Mouse (Mus musculus): ENCODE data around the gene Arhgap35. TPM values are rescaled to one million over a fixed set of nuclear protein-coding genes. Genes with fewer than 3 reads are reported as not detected.

Arhgap35 gene
- polyA plus RNA-seq, 1 experiment from 2014 or later, result 16.8 TPM

DNA sequence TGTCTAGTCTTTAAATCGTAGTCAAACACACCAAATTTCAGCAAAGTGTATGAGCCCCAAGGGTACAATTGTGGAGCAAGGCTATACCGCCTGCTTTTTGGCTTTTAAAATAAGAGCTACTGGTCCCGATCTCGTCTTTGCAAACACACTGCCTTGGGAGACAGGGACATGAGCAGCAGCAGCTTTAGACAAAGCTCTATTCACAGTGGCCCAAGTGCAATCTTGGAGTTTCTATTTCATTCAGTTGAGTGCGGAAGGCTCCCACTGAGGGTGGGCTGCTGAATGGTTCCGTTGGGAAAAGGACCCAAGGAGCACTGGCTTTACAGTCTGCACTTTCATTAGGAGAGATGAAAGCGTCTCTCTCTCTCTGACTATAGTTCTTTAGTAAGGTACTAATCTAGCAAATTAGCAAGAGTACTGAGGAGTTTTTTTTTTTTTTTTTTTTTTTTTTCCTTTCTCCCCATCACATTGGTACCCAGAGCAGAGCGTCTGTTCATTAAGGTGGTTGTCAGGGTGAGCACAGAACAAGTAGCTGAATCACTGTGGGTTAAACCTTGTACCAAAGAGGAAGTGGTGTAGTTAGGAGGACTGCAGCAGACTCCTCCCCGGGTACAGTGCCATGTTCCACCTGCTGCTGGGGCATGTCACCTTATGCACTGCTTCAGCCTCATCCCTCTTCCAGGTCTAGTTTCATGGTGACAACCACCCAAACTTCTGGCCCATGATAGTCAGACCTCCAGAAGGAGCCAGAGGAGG lies 56.8 kb downstream of the Arhgap35 start:
- no peak for ATAC-seq (ENCODE audit: insufficient number of reproducible peaks, low FRiP score, low TSS enrichment, low read depth)
- H3K4me1 ChIP-seq, result peaks cover 36% of the 10 kb centered on the region; the same call in 1 of the 2 replicates
- no peaks in the 10 kb centered on the region for H3K27me3 ChIP-seq
- no peaks in the 10 kb centered on the region for H3K9me3 ChIP-seq (replicated peaks)
- no peak overlapping the region for H3K4me3 ChIP-seq (replicated peaks)
- peaks cover 21% of the 10 kb centered on the region for H3K36me3 ChIP-seq
- H3K9ac ChIP-seq, result no peak overlapping the region
- WGBS, result 51% methylated on average over 9 of the region's 9 CpGs
- no peak overlapping the region for H3K27ac ChIP-seq (replicated peaks)
- no peak overlapping the region for H3K4me2 ChIP-seq (replicated peaks)

DNA sequence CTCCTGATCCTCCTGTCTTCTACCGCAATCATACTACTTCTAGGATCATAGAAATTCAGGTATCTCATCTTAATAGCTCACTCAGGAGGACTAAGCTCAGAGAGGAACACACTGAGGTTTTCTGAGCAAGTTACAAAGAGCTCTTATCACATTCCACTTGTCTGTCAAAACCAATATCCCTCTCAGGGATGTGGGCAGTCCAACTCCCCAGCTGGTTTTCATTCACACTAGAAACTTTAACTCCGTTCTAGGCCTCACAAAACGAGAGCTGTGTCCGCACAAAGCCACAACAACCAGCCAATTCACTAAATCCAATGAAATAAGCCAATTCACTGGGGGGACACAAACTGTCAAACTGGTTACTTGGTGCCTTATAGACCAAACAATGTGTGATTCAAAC lies 57.5 kb downstream of the Arhgap35 start:
- H3K27me3 ChIP-seq, result no peaks in the 10 kb centered on the region
- no peak overlapping the region for H3K9ac ChIP-seq
- H3K36me3 ChIP-seq, result peaks cover 14% of the 10 kb centered on the region
- no peak overlapping the region for H3K4me3 ChIP-seq (replicated peaks)
- H3K27ac ChIP-seq (replicated peaks), result no peak overlapping the region
- ATAC-seq (ENCODE audit: insufficient number of reproducible peaks, low FRiP score, low TSS enrichment, low read depth), result no peak
- H3K9me3 ChIP-seq (replicated peaks), result no peaks in the 10 kb centered on the region
- H3K4me1 ChIP-seq, result peaks cover 36% of the 10 kb centered on the region; the same call in 1 of the 2 replicates
- WGBS, result 37% methylated on average over 4 of the region's 4 CpGs
- no peak overlapping the region for H3K4me2 ChIP-seq (replicated peaks)

DNA sequence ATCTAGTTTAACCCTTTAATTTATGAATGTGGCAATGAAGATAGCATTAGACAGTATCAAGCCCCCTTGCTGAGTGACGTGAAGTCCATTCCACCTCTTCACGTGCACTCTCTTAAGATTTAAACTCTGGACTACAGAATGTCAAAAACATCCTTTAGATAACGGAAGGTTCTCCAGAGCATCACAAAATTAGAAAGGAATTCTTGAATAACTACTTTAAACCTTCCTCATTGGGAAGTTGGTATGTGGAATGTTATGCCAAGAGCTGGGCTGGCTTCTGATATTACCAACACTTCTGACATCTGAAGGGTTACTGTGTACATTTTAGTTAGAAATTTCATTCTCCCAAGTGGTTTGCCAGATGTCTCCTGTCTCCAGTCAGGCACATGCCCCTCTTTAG lies 60.6 kb downstream of the Arhgap35 start:
- peaks cover 33% of the 10 kb centered on the region; the same call in 1 of the 2 replicates for H3K4me1 ChIP-seq
- ATAC-seq (ENCODE audit: insufficient number of reproducible peaks, low FRiP score, low TSS enrichment, low read depth), result no peak
- H3K4me2 ChIP-seq (replicated peaks), result no peak overlapping the region
- H3K27ac ChIP-seq (replicated peaks), result no peak overlapping the region
- no peak overlapping the region for H3K9ac ChIP-seq
- no peaks in the 10 kb centered on the region for H3K27me3 ChIP-seq
- no peaks in the 10 kb centered on the region; the same call in 1 of the 2 replicates for H3K36me3 ChIP-seq
- no peaks in the 10 kb centered on the region for H3K9me3 ChIP-seq (replicated peaks)
- H3K4me3 ChIP-seq (replicated peaks), result no peak overlapping the region
- WGBS, result 69% methylated on average over 3 of the region's 3 CpGs

DNA sequence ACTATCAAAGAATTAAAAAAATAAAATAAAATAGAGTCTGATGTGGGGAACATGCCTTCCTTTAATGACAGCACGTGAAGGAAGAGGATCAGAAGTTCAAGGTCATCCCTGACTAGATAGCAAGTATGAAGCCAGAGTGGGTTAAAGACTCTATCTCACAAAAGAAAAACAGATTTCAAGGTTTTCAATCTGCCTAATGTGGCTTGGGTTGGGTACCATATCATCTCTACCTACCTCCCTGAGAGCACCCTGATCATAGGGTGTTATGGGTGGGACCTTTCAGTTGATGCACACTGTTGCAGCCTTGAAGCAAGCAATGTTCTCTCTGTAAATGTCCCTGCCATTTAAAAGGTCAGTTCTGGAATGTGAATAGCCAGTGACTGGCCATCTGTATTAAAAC lies 63.2 kb downstream of the Arhgap35 start:
- Histone ChIP-seq H3K27ac (replicated peaks) (no peak overlapping the region), H3K4me2 (replicated peaks) (no peak overlapping the region), H3K4me3 (replicated peaks) (no peak overlapping the region), H3K9ac (no peak overlapping the region), H3K36me3 (peaks cover 15% of the 10 kb centered on the region; the same call in 1 of the 2 replicates), H3K4me1 (0 out of 2 replicates have a peak, but pooled peaks cover 14% of the 10 kb centered on the region), H3K27me3 (no peaks in the 10 kb centered on the region), H3K9me3 (replicated peaks) (no peaks in the 10 kb centered on the region)
- ATAC-seq (ENCODE audit: insufficient number of reproducible peaks, low FRiP score, low TSS enrichment, low read depth), result no peak
- 88% methylated on average over 1 of the region's 1 CpGs for WGBS

DNA sequence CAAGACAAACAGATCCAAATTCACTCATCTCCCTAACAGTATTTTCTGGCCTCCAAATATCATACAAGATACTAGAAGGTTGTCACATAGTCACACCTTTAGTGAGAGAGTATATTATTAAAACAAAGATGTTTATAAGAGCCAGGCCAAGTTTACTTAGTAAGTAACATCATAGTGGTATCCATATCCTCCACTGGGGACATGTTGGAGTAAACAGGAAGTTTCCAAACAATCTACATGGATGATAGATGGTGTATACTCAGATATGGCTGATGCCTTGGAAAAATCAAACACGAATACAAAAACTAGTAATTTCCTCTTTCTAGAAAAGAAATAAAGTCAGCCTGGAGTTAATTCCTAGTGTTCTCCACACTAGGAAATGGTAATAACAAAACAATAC lies 65.5 kb downstream of the Arhgap35 start:
- H3K4me1 ChIP-seq, result 0 out of 2 replicates have a peak, but pooled peaks cover under 1% of the 10 kb centered on the region
- no peak overlapping the region for H3K27ac ChIP-seq (replicated peaks)
- peaks cover 22% of the 10 kb centered on the region; the same call in 1 of the 2 replicates for H3K36me3 ChIP-seq
- H3K9me3 ChIP-seq (replicated peaks), result no peaks in the 10 kb centered on the region
- no peak overlapping the region for H3K4me3 ChIP-seq (replicated peaks)
- no peaks in the 10 kb centered on the region for H3K27me3 ChIP-seq
- no peak for ATAC-seq (ENCODE audit: insufficient number of reproducible peaks, low FRiP score, low TSS enrichment, low read depth)
- H3K4me2 ChIP-seq (replicated peaks), result no peak overlapping the region
- H3K9ac ChIP-seq, result no peak overlapping the region
- 88% methylated on average over 1 of the region's 1 CpGs for WGBS

DNA sequence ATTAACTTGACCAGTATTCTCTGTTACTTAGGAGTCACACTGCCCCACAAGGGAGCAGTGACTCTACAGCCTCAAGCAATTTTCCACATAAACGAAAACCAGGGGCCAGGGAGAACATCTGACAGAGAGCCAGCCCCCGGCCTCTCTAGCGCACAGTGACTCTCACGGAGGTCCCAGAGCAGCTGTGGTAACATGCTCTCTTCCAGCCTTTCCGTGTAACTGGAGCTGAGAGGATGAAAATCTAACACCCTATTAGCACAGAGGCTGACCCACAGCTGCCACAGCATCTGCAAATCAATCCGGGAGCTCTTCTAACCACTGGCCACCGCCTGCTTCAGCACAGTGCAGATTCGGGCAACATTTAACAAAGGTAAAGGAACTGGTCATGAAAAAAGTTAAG lies 70.0 kb downstream of the Arhgap35 start:
- Histone ChIP-seq H3K36me3 (peaks cover 24% of the 10 kb centered on the region), H3K4me1 (no peaks in the 10 kb centered on the region), H3K27ac (replicated peaks) (no peak overlapping the region), H3K4me2 (replicated peaks) (no peak overlapping the region), H3K9me3 (replicated peaks) (no peaks in the 10 kb centered on the region), H3K9ac (no peak overlapping the region), H3K27me3 (no peaks in the 10 kb centered on the region), H3K4me3 (replicated peaks) (no peak overlapping the region)
- 36% methylated on average over 8 of the region's 8 CpGs for WGBS
- no peak for ATAC-seq (ENCODE audit: insufficient number of reproducible peaks, low FRiP score, low TSS enrichment, low read depth)

DNA sequence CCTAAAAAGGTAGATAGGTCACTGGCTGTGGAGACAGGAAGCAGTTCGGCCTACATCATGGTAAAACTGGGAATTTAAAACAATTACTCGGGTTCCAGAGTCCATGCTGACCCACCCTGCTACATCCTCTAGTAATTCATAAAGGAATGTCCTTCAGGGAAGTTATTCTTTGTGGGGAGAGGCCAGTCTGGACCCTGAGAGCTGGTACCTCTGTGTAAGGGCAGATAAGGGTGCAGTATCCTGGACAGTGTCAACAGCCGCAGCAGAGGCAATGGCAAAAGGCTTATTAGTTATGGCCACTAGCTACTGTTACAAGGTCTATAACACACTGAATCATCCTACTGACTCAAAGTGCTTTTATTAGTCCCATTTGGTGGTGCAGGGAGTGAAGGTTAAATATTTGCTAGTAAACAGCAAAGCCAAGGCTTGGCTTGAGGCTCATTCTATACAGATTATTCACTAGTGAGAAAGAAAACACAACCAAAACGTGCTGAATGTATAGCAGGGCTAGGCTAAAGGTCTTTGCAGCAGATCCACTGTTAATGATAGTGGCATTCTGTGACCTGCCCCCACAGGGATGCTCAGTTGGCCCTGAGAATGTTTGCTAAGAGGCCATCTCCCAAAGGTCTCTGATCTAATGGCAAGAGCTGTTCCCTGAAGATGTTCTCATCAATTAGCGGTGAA lies 77.4 kb downstream of the Arhgap35 start:
- no peak for ATAC-seq (ENCODE audit: insufficient number of reproducible peaks, low FRiP score, low TSS enrichment, low read depth)
- no peak overlapping the region for H3K9ac ChIP-seq
- WGBS, result 87% methylated on average over 5 of the region's 5 CpGs
- peaks cover 34% of the 10 kb centered on the region for H3K36me3 ChIP-seq
- H3K4me3 ChIP-seq (replicated peaks), result no peak overlapping the region
- no peak overlapping the region for H3K4me2 ChIP-seq (replicated peaks)
- H3K4me1 ChIP-seq, result no peaks in the 10 kb centered on the region
- no peak overlapping the region for H3K27ac ChIP-seq (replicated peaks)
- H3K9me3 ChIP-seq (replicated peaks), result no peaks in the 10 kb centered on the region
- H3K27me3 ChIP-seq, result no peaks in the 10 kb centered on the region

DNA sequence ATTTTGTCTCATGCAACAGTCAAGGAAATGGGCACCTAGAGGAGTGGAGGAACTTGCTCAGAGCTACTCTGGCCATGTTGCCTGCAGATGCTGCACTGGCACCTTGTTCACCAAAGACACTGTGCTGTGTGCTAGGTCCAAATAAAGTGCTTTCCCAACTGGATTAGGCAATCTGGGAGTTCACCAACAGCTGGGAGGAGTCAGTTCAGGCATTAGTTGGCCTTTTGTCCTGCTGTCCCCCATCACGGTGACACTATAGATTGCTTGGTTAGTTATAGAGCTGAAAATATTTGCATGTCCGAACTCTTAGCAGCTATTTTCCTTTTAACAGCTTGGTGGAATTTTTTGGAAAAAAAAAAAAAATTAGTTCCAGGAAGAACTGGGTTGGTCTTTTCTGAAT lies 88.8 kb downstream of the Arhgap35 start:
- 91% methylated on average over 2 of the region's 2 CpGs for WGBS
- Histone ChIP-seq H3K9ac (no peak overlapping the region), H3K4me3 (replicated peaks) (no peak overlapping the region), H3K27me3 (no peaks in the 10 kb centered on the region), H3K4me1 (peaks cover 4% of the 10 kb centered on the region; the same call in 1 of the 2 replicates), H3K36me3 (peaks cover 3% of the 10 kb centered on the region; the same call in 1 of the 2 replicates), H3K9me3 (replicated peaks) (no peaks in the 10 kb centered on the region), H3K4me2 (replicated peaks) (no peak overlapping the region), H3K27ac (replicated peaks) (no peak overlapping the region)
- no peak for ATAC-seq (ENCODE audit: insufficient number of reproducible peaks, low FRiP score, low TSS enrichment, low read depth)

DNA sequence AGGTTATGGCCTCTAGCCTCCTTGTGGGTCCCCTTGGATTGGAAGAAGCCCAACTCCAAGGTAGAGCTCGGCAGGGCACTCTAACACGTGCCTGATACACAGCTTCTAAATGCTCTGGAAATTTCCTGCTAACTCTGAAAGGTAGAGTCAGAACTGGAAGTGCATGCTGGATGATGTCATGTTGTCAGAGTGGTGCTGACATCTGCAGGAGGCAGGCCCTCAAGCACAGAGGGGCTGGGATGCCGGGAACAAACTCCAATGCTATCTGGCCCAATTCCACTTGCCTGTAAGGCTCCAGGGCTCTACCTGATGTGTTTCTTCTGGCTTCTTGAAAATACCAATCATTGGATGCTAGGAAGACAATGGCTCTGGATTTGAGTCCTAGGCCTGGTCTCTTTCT lies 89.3 kb downstream of the Arhgap35 start:
- peaks cover 4% of the 10 kb centered on the region; the same call in 1 of the 2 replicates for H3K4me1 ChIP-seq
- H3K27me3 ChIP-seq, result no peaks in the 10 kb centered on the region
- WGBS, result 64% methylated on average over 3 of the region's 3 CpGs
- H3K36me3 ChIP-seq, result peaks cover 3% of the 10 kb centered on the region; the same call in 1 of the 2 replicates
- no peaks in the 10 kb centered on the region for H3K9me3 ChIP-seq (replicated peaks)
- no peak overlapping the region for H3K27ac ChIP-seq (replicated peaks)
- no peak for ATAC-seq (ENCODE audit: insufficient number of reproducible peaks, low FRiP score, low TSS enrichment, low read depth)
- no peak overlapping the region for H3K4me2 ChIP-seq (replicated peaks)
- no peak overlapping the region for H3K9ac ChIP-seq
- H3K4me3 ChIP-seq (replicated peaks), result no peak overlapping the region

DNA sequence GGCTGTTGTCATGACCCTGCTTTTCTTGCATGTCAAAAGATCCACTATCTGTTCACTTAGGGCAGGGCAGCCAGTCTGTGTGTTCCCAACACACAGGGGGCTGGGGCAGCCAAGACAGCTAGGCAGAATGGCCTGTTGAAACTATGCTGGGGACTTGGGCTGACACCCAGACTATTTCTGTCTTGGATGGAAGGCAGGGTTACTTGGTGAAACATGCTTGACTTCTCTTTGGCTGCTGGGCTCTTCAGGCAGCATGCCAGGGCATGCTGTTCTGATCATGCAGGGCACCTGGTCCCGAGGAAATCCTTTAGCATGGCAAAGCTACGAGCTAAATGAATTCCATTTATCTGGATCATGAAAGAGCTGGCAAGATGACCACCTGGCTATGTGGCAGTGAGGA lies 90.5 kb downstream of the Arhgap35 start:
- no peak overlapping the region for H3K4me3 ChIP-seq (replicated peaks)
- no peak overlapping the region; the same call in 1 of the 2 replicates for H3K27ac ChIP-seq (replicated peaks)
- H3K27me3 ChIP-seq, result no peaks in the 10 kb centered on the region
- ATAC-seq (ENCODE audit: insufficient number of reproducible peaks, low FRiP score, low TSS enrichment, low read depth), result no peak
- H3K4me1 ChIP-seq, result peaks cover 4% of the 10 kb centered on the region; the same call in 1 of the 2 replicates
- no peaks in the 10 kb centered on the region for H3K9me3 ChIP-seq (replicated peaks)
- no peak overlapping the region for H3K4me2 ChIP-seq (replicated peaks)
- peaks cover 3% of the 10 kb centered on the region; the same call in 1 of the 2 replicates for H3K36me3 ChIP-seq
- WGBS, result 34% methylated on average over 2 of the region's 2 CpGs
- no peak overlapping the region for H3K9ac ChIP-seq

DNA sequence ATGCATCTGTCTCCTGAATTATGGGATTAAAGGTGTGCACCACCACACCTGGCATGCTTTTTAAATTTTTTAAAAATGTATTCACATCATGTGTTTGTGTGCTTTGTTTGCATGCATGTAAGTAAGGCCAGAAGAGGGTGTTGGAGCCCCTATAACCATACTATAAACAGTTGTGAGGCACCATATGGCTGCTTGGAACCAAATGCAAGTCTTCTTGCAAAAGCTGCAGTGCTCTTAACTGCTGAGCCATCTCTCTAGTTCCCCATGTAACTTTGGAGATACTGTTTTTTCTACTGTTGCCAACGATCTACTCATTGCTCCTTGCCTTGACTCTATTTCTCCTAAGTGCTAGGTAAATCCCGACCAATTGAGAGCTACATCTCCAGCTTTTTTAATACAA lies 95.5 kb downstream of the Arhgap35 start:
- Histone ChIP-seq H3K4me3 (replicated peaks) (no peak overlapping the region), H3K9me3 (replicated peaks) (no peaks in the 10 kb centered on the region), H3K27me3 (no peaks in the 10 kb centered on the region), H3K4me2 (replicated peaks) (no peak overlapping the region), H3K4me1 (peaks cover 2% of the 10 kb centered on the region; the same call in 1 of the 2 replicates), H3K27ac (replicated peaks) (no peak overlapping the region), H3K36me3 (peaks cover 8% of the 10 kb centered on the region), H3K9ac (no peak overlapping the region)
- WGBS, result 91% methylated on average over 2 of the region's 2 CpGs
- no peak for ATAC-seq (ENCODE audit: insufficient number of reproducible peaks, low FRiP score, low TSS enrichment, low read depth)

Measured in embryonic facial prominence, embryonic 15.5 days (tissue).